Mouse (Mus musculus): Measurements from ENCODE around the gene Lrrc8d. TPM values are rescaled to one million over a fixed set of nuclear protein-coding genes. Genes with fewer than 3 reads are reported as not detected.

The Lrrc8d gene
- polyA plus RNA-seq, 1 experiment from 2014 or later, result 34.6 TPM

- no peak for ATAC-seq (replicated peaks; ENCODE audit: low FRiP score, low read depth)
- H3K4me2 ChIP-seq (ENCODE audit: low read length), result no peak overlapping the region
- peaks cover 9% of the 10 kb centered on the region; the same call in 1 of the 2 replicates for H3K4me1 ChIP-seq (replicated peaks; ENCODE audit: insufficient read depth, low read length)
- H3K27ac ChIP-seq, result no peak overlapping the region
- H3K9ac ChIP-seq (ENCODE audit: low read depth, low read length), result no peak overlapping the region
- no peak overlapping the region for H3K4me3 ChIP-seq (replicated peaks; ENCODE audit: low read depth, low read length)
- no peak for DNase-seq (ENCODE audit: low spot score)
- TF ChIP-seq CTCF (IDR thresholded peaks at IDR 0.05; ENCODE audit: low read depth), result no peak
- no peaks in the 10 kb centered on the region for H3K9me3 ChIP-seq (replicated peaks; ENCODE audit: low read length)
- no peaks in the 10 kb centered on the region for H3K36me3 ChIP-seq (ENCODE audit: insufficient read depth, low read length)
- H3K27me3 ChIP-seq (ENCODE audit: insufficient read depth, low read length), result no peaks in the 10 kb centered on the region
- 86% methylated on average over 7 of the region's 7 CpGs for WGBS
Measured at GRCm38 (mm10) chr5:105694339-105694930, 5.3 kb upstream of the Lrrc8d start.

- no peak for TF ChIP-seq CTCF (IDR thresholded peaks at IDR 0.05; ENCODE audit: low read depth)
- no peaks in the 10 kb centered on the region for H3K27me3 ChIP-seq (ENCODE audit: insufficient read depth, low read length)
- DNase-seq (ENCODE audit: low spot score) (no peak), ATAC-seq (replicated peaks; ENCODE audit: low FRiP score, low read depth) (no peak)
- H3K9me3 ChIP-seq (replicated peaks; ENCODE audit: low read length), result no peaks in the 10 kb centered on the region
- no peak overlapping the region for H3K9ac ChIP-seq (ENCODE audit: low read depth, low read length)
- peaks cover 11% of the 10 kb centered on the region; the same call in 1 of the 2 replicates for H3K4me1 ChIP-seq (replicated peaks; ENCODE audit: insufficient read depth, low read length)
- no peak overlapping the region for H3K27ac ChIP-seq
- H3K4me2 ChIP-seq (ENCODE audit: low read length), result no peak overlapping the region
- no peaks in the 10 kb centered on the region for H3K36me3 ChIP-seq (ENCODE audit: insufficient read depth, low read length)
- no peak overlapping the region for H3K4me3 ChIP-seq (replicated peaks; ENCODE audit: low read depth, low read length)
- WGBS, result 86% methylated on average over 6 of the region's 6 CpGs
Measured at GRCm38 (mm10) chr5:105696049-105696448, 3.7 kb upstream of the Lrrc8d start.

GRCm38 (mm10) chr5:105697886-105698285 lies 1.9 kb upstream of the Lrrc8d start:
- peak overlapping the region; percentile 99; the same call in 1 of the 2 replicates for H3K27ac ChIP-seq
- H3K4me2 ChIP-seq (ENCODE audit: low read length), result no peak overlapping the region
- ATAC-seq (replicated peaks; ENCODE audit: low FRiP score, low read depth) (no peak), DNase-seq (ENCODE audit: low spot score) (no peak)
- H3K4me1 ChIP-seq (replicated peaks; ENCODE audit: insufficient read depth, low read length), result peaks cover 15% of the 10 kb centered on the region
- no peak for TF ChIP-seq CTCF (IDR thresholded peaks at IDR 0.05; ENCODE audit: low read depth)
- H3K4me3 ChIP-seq (replicated peaks; ENCODE audit: low read depth, low read length), result no peak overlapping the region
- 87% methylated on average over 3 of the region's 3 CpGs for WGBS
- no peaks in the 10 kb centered on the region for H3K27me3 ChIP-seq (ENCODE audit: insufficient read depth, low read length)
- no peaks in the 10 kb centered on the region for H3K9me3 ChIP-seq (replicated peaks; ENCODE audit: low read length)
- no peaks in the 10 kb centered on the region for H3K36me3 ChIP-seq (ENCODE audit: insufficient read depth, low read length)
- no peak overlapping the region for H3K9ac ChIP-seq (ENCODE audit: low read depth, low read length)

- WGBS, result 8% methylated on average over 7 of the region's 7 CpGs
- Histone ChIP-seq H3K27me3 (ENCODE audit: insufficient read depth, low read length) (no peaks in the 10 kb centered on the region), H3K36me3 (ENCODE audit: insufficient read depth, low read length) (no peaks in the 10 kb centered on the region), H3K9ac (ENCODE audit: low read depth, low read length) (peak overlapping the region; percentile 99; the same call in 1 of the 2 replicates), H3K4me1 (replicated peaks; ENCODE audit: insufficient read depth, low read length) (peaks cover 19% of the 10 kb centered on the region), H3K9me3 (replicated peaks; ENCODE audit: low read length) (no peaks in the 10 kb centered on the region), H3K4me3 (replicated peaks; ENCODE audit: low read depth, low read length) (no peak overlapping the region), H3K4me2 (ENCODE audit: low read length) (peak overlapping the region; percentile 92), H3K27ac (peak overlapping the region; percentile 99)
- DNase-seq (ENCODE audit: low spot score) (peak; percentile 90), ATAC-seq (replicated peaks; ENCODE audit: low FRiP score, low read depth) (no peak; the same call in 1 of the 2 replicates)
- TF ChIP-seq CTCF (IDR thresholded peaks at IDR 0.05; ENCODE audit: low read depth), result no peak
Measured at GRCm38 (mm10) chr5:105698694-105699093, 1.1 kb upstream of the Lrrc8d start.

DNA sequence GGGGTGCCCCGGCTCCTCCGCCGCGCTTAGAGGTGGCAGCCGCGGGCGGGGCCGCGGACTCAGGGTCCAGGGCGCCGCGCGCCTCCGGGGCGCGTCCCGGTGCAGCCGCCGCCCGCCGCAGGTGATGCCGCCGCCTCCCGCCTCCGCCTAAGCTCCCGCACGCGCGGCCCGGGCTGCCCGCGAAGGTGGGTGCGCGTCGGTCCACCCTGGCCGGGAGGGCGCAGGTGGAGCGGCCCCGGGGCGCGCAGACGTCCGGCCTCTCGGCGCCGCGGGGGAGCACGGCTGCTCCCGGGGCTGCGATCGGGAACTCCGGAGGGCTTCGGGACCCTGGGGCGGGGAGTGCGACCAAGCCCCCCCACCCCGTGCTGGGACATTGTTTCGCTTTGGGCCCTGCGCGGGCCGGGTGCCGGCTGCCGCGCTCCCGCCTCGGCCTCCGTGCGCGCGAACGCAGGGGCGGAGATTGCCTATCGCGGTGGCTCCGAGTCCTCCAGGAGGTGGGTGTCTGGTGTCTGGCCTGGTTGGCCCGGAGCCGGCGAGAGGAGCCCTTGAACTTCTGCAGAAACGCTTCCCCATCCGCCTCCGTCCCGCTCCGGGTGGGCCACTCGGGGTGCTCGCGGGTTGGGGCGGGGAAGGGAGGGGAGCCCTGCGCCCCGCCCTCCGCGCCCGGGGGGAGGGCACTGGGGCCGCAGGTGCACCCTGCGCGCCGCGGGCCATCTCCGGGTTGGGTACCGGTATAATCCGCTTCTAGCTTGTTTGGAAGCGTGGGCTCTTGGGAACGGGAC lies 492 bp downstream of the Lrrc8d start:
- Histone ChIP-seq H3K9ac (ENCODE audit: low read depth, low read length) (peak overlapping the region; percentile 99), H3K27me3 (ENCODE audit: insufficient read depth, low read length) (no peaks in the 10 kb centered on the region), H3K4me1 (replicated peaks; ENCODE audit: insufficient read depth, low read length) (peaks cover 25% of the 10 kb centered on the region), H3K9me3 (replicated peaks; ENCODE audit: low read length) (no peaks in the 10 kb centered on the region), H3K36me3 (ENCODE audit: insufficient read depth, low read length) (no peaks in the 10 kb centered on the region), H3K4me3 (replicated peaks; ENCODE audit: low read depth, low read length) (peak overlapping the region; percentile 92), H3K27ac (peak overlapping the region; percentile 99), H3K4me2 (ENCODE audit: low read length) (peak overlapping the region; percentile 92)
- ATAC-seq (replicated peaks; ENCODE audit: low FRiP score, low read depth) (peak; percentile 72), DNase-seq (ENCODE audit: low spot score) (peak; percentile 80)
- under 1% methylated on average over 85 of the region's 101 CpGs for WGBS
- no peak for TF ChIP-seq CTCF (IDR thresholded peaks at IDR 0.05; ENCODE audit: low read depth)

DNA sequence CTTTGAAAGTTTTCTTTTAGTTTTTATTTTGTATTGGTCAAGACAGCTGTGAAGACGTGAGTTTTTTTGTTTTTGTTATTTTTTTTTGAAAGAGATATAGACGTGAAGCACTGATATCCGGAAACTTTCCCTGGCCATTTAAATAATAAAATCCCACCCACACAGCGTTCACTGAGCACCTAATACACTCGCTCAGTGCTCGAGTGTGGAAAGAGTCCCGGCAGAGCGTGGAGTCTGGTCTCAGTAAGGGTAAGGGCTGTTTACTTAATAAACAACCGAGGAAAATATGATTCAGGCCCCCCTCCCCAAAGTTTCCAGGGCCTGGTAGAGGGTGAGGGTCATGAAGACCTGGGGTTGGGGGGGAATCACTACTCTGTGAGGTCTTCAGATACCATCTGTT lies 1.6 kb downstream of the Lrrc8d start:
- Histone ChIP-seq H3K4me2 (ENCODE audit: low read length) (peak overlapping the region; percentile 92), H3K27ac (peak overlapping the region; percentile 99), H3K9ac (ENCODE audit: low read depth, low read length) (peak overlapping the region; percentile 99), H3K36me3 (ENCODE audit: insufficient read depth, low read length) (no peaks in the 10 kb centered on the region), H3K4me3 (replicated peaks; ENCODE audit: low read depth, low read length) (peak overlapping the region; percentile 92), H3K4me1 (replicated peaks; ENCODE audit: insufficient read depth, low read length) (peaks cover 25% of the 10 kb centered on the region), H3K27me3 (ENCODE audit: insufficient read depth, low read length) (no peaks in the 10 kb centered on the region), H3K9me3 (replicated peaks; ENCODE audit: low read length) (no peaks in the 10 kb centered on the region)
- ATAC-seq (replicated peaks; ENCODE audit: low FRiP score, low read depth), result no peak
- TF ChIP-seq CTCF (IDR thresholded peaks at IDR 0.05; ENCODE audit: low read depth), result no peak
- DNase-seq (ENCODE audit: low spot score), result no peak
- 19% methylated on average over 9 of the region's 9 CpGs for WGBS
